Mouse (Mus musculus): ENCODE data around the gene Ap1m2. TPM values are rescaled to one million over a fixed set of nuclear protein-coding genes. Genes with fewer than 3 reads are reported as not detected.
"Not testable (repeated sequence)": the region's sequence is repeated elsewhere in the genome, so short reads cannot be mapped to it uniquely, and the experiment has no call there.

The Ap1m2 gene
- polyA plus RNA-seq, 1 experiment from 2014 or later, result 15.8 TPM

DNA sequence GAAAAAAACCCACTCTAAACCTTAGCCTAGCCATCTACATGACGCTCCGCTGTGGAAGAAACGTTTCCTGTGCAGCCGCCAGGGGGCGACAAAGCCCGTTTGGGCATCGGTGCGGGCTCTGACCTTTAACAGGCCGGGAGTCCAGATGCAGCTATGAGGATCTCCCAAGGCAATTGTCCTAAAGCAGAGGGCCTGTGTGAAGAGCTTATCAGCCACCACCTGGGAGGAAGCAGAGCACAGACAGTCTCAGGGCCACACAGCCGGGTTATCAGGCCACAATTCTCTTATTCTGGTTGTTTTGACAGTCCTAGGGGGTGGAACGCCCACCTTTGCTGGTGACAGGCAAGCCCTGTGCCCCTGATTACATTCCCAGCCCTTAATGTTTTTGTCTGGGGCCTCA lies 1.3 kb upstream of the Ap1m2 start:
- H3K9ac ChIP-seq, result no peak overlapping the region
- H3K27ac ChIP-seq, result no peak overlapping the region
- H3K4me3 ChIP-seq, result no peak overlapping the region
- peaks cover 6% of the 10 kb centered on the region; the same call in 1 of the 2 replicates for H3K9me3 ChIP-seq
- 9% methylated on average over 11 of the region's 11 CpGs for WGBS
- H3K4me1 ChIP-seq, result no peaks in the 10 kb centered on the region
- no peaks in the 10 kb centered on the region for H3K36me3 ChIP-seq
- no peak overlapping the region for H3K4me2 ChIP-seq (replicated peaks)
- H3K27me3 ChIP-seq, result peaks cover 25% of the 10 kb centered on the region
- 0 out of 2 replicates have a peak, but pooled peaks have one; percentile 55 for ATAC-seq (ENCODE audit: insufficient number of reproducible peaks, insufficient read depth, low FRiP score, low TSS enrichment)

GRCm38 (mm10) chr9:21311695-21312094 lies 442 bp downstream of the Ap1m2 start:
- Histone ChIP-seq H3K9ac (peak overlapping the region; percentile 20; the same call in 1 of the 2 replicates), H3K27ac (no peak overlapping the region), H3K27me3 (peaks cover 25% of the 10 kb centered on the region), H3K4me1 (no peaks in the 10 kb centered on the region), H3K4me3 (peak overlapping the region; percentile 32), H3K4me2 (replicated peaks) (peak overlapping the region; percentile 35), H3K9me3 (peaks cover 6% of the 10 kb centered on the region; the same call in 1 of the 2 replicates), H3K36me3 (no peaks in the 10 kb centered on the region)
- ATAC-seq (ENCODE audit: insufficient number of reproducible peaks, insufficient read depth, low FRiP score, low TSS enrichment), result no peak
- 18% methylated on average over 7 of the region's 7 CpGs for WGBS

GRCm38 (mm10) chr9:21309150-21309741 lies 2.9 kb downstream of the Ap1m2 start:
- peak; percentile 7; the same call in 1 of the 2 replicates for ATAC-seq (ENCODE audit: insufficient number of reproducible peaks, insufficient read depth, low FRiP score, low TSS enrichment)
- H3K27ac ChIP-seq, result no peak overlapping the region

GRCm38 (mm10) chr9:21305065-21305464 lies 7.1 kb downstream of the Ap1m2 start:
- Histone ChIP-seq H3K4me2 (replicated peaks) (no peak overlapping the region), H3K9ac (no peak overlapping the region), H3K4me1 (no peaks in the 10 kb centered on the region), H3K36me3 (peaks cover 4% of the 10 kb centered on the region; the same call in 1 of the 2 replicates), H3K27me3 (0 out of 2 replicates have a peak, but pooled peaks cover under 1% of the 10 kb centered on the region), H3K4me3 (no peak overlapping the region), H3K27ac (no peak overlapping the region), H3K9me3 (0 out of 2 replicates have a peak, but pooled peaks cover 4% of the 10 kb centered on the region)
- WGBS, result 76% methylated on average over 7 of the region's 7 CpGs
- ATAC-seq (ENCODE audit: insufficient number of reproducible peaks, insufficient read depth, low FRiP score, low TSS enrichment), result no peak

More at GRCm38 (mm10) chr9:21309150-21309741, 2.9 kb downstream of the Ap1m2 start:
- no peak overlapping the region for H3K4me2 ChIP-seq (replicated peaks)
- no peaks in the 10 kb centered on the region for H3K4me1 ChIP-seq
- peaks cover 6% of the 10 kb centered on the region; the same call in 1 of the 2 replicates for H3K9me3 ChIP-seq
- 71% methylated on average over 15 of the region's 15 CpGs for WGBS
- no peaks in the 10 kb centered on the region for H3K36me3 ChIP-seq
- H3K9ac ChIP-seq, result no peak overlapping the region
- peaks cover 25% of the 10 kb centered on the region for H3K27me3 ChIP-seq
- H3K4me3 ChIP-seq, result no peak overlapping the region

- ATAC-seq (ENCODE audit: insufficient number of reproducible peaks, insufficient read depth, low FRiP score, low TSS enrichment), result 0 out of 2 replicates have a peak, but pooled peaks have one; percentile 28
- Histone ChIP-seq H3K36me3 (peaks cover 4% of the 10 kb centered on the region; the same call in 1 of the 2 replicates), H3K9me3 (0 out of 2 replicates have a peak, but pooled peaks cover 4% of the 10 kb centered on the region), H3K27ac (no peak overlapping the region), H3K9ac (no peak overlapping the region), H3K4me3 (no peak overlapping the region), H3K27me3 (no peaks in the 10 kb centered on the region), H3K4me1 (no peaks in the 10 kb centered on the region), H3K4me2 (replicated peaks) (no peak overlapping the region)
- whole genome bisulfite sequencing, result 87% methylated on average over 10 of the region's 10 CpGs
Observed at GRCm38 (mm10) chr9:21299014-21299413, 13.1 kb downstream of the Ap1m2 start.

GRCm38 (mm10) chr9:21292271-21292670 lies 19.9 kb downstream of the Ap1m2 start:
- ATAC-seq (ENCODE audit: insufficient number of reproducible peaks, insufficient read depth, low FRiP score, low TSS enrichment), result no peak
- no peaks in the 10 kb centered on the region for H3K36me3 ChIP-seq
- H3K9ac ChIP-seq, result no peak overlapping the region
- no peak overlapping the region for H3K4me3 ChIP-seq
- H3K9me3 ChIP-seq, result no peaks in the 10 kb centered on the region
- WGBS, result 89% methylated on average over 3 of the region's 3 CpGs
- no peaks in the 10 kb centered on the region for H3K27me3 ChIP-seq
- no peak overlapping the region for H3K27ac ChIP-seq
- H3K4me2 ChIP-seq (replicated peaks), result no peak overlapping the region
- peaks cover 17% of the 10 kb centered on the region for H3K4me1 ChIP-seq

- H3K4me1 ChIP-seq, result peaks cover 21% of the 10 kb centered on the region
- not testable (repeated sequence) for ATAC-seq (ENCODE audit: insufficient number of reproducible peaks, insufficient read depth, low FRiP score, low TSS enrichment); H3K36me3 ChIP-seq; H3K9me3 ChIP-seq; H3K27me3 ChIP-seq
- H3K9ac ChIP-seq, result 0 out of 2 replicates have a peak overlapping the region, but pooled peaks have one; percentile 6
- peak overlapping the region; percentile 86 for H3K27ac ChIP-seq
- H3K4me3 ChIP-seq, result peak overlapping the region; percentile 68
- 19% methylated on average over 7 of the region's 7 CpGs for WGBS
- H3K4me2 ChIP-seq (replicated peaks), result peak overlapping the region; percentile 35
Observed at GRCm38 (mm10) chr9:21291868-21292267, 20.3 kb downstream of the Ap1m2 start.

GRCm38 (mm10) chr9:21291022-21291787 lies 20.9 kb downstream of the Ap1m2 start, which contains the start of gene Cdkn2d:
TSS of gene Cdkn2d (minus strand) at chr9:21291407.
- H3K4me1 ChIP-seq, result peaks cover 27% of the 10 kb centered on the region
- H3K36me3 ChIP-seq, result no peaks in the 10 kb centered on the region
- H3K9me3 ChIP-seq, result no peaks in the 10 kb centered on the region
- H3K9ac ChIP-seq, result peak within 1 kb of the TSS; percentile 71
- H3K27me3 ChIP-seq, result no peaks in the 10 kb centered on the region
- ATAC-seq (ENCODE audit: insufficient number of reproducible peaks, insufficient read depth, low FRiP score, low TSS enrichment), result peak; percentile 97
- WGBS, result under 1% methylated on average over 47 of the region's 51 CpGs
- H3K27ac ChIP-seq, result peak within 1 kb of the TSS; percentile 86
- peak within 1 kb of the TSS; percentile 68 for H3K4me3 ChIP-seq
- H3K4me2 ChIP-seq (replicated peaks), result peak within 1 kb of the TSS; percentile 86

- Histone ChIP-seq H3K9ac (peak overlapping the region; percentile 71), H3K27me3 (no peaks in the 10 kb centered on the region), H3K36me3 (no peaks in the 10 kb centered on the region), H3K9me3 (no peaks in the 10 kb centered on the region), H3K4me3 (peak overlapping the region; percentile 68), H3K4me1 (peaks cover 27% of the 10 kb centered on the region), H3K4me2 (replicated peaks) (peak overlapping the region; percentile 86), H3K27ac (peak overlapping the region; percentile 66)
- under 1% methylated on average over 20 of the region's 20 CpGs for WGBS
- no peak for ATAC-seq (ENCODE audit: insufficient number of reproducible peaks, insufficient read depth, low FRiP score, low TSS enrichment)
Observed at GRCm38 (mm10) chr9:21290589-21290988, 21.5 kb downstream of the Ap1m2 start.

- no peaks in the 10 kb centered on the region for H3K9me3 ChIP-seq
- H3K4me1 ChIP-seq, result peaks cover 27% of the 10 kb centered on the region
- no peak overlapping the region for H3K4me3 ChIP-seq
- H3K4me2 ChIP-seq (replicated peaks), result peak overlapping the region; percentile 86
- 76% methylated on average over 2 of the region's 2 CpGs for WGBS
- H3K9ac ChIP-seq, result no peak overlapping the region
- 0 out of 2 replicates have a peak overlapping the region, but pooled peaks have one; percentile 77 for H3K27ac ChIP-seq
- peaks cover 9% of the 10 kb centered on the region; the same call in 1 of the 2 replicates for H3K36me3 ChIP-seq
- no peak for ATAC-seq (ENCODE audit: insufficient number of reproducible peaks, insufficient read depth, low FRiP score, low TSS enrichment)
- no peaks in the 10 kb centered on the region for H3K27me3 ChIP-seq
Observed at GRCm38 (mm10) chr9:21289337-21289671, 22.8 kb downstream of the Ap1m2 start.

DNA sequence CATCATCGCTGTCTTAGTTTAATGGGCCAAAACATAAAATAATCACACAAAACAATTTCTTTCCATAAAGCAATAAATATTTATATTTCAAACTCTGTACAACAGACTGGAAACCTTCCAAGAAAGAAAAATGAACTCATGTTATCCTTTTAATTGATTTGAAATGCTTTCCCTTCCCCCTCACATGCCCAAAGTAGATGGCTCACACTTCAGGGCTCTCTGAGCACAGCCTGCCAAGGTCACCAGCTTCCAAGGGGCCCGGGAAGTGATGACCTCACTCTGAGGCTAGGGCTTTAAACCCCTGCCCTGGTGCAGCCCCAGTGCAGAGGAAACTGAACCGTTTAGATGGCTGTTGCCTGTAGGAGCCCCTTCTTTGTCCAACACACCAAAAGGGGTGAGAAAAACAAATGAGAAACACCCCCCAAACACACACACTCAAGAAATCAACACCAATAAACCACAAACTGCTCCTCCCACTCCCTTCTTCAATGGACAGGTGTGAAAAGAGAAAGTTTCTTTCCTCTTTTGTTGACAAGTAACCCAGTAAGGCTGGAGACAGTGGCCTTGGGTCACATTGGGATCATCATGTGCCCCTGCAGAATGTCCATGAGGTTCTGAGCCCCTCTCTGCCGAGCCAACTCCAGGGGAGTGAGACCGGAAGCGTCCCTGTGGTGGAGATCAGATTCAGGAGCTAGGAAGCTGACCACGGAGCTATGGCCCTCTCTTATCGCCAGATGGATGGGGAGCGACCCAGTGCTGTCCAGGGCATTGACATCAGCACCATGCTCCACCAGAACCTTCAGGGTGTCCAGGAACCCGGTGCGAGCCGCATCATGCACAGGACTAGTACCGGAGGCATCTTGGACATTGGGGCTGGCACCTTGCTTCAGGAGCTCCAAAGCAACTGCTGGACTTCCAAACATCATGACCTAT lies 23.5 kb downstream of the Ap1m2 start:
- peak overlapping the region; percentile 78 for H3K4me3 ChIP-seq
- H3K27ac ChIP-seq, result peak overlapping the region; percentile 77
- no peak overlapping the region for H3K9ac ChIP-seq
- H3K4me2 ChIP-seq (replicated peaks), result peak overlapping the region; percentile 86
- no peak for ATAC-seq (ENCODE audit: insufficient number of reproducible peaks, insufficient read depth, low FRiP score, low TSS enrichment)
- no peaks in the 10 kb centered on the region for H3K9me3 ChIP-seq
- no peaks in the 10 kb centered on the region for H3K27me3 ChIP-seq
- H3K36me3 ChIP-seq, result peaks cover 15% of the 10 kb centered on the region
- WGBS, result 79% methylated on average over 13 of the region's 13 CpGs
- H3K4me1 ChIP-seq, result peaks cover 27% of the 10 kb centered on the region

Data from embryonic facial prominence, embryonic 12.5 days (tissue).